Mouse (Mus musculus): Measurements from ENCODE around the gene Msl1. TPM values are rescaled to one million over a fixed set of nuclear protein-coding genes. Genes with fewer than 3 reads are reported as not detected.

Gene Msl1
- polyA plus RNA-seq, 1 experiment from 2014 or later: 21.6 TPM

- no peak for DNase-seq (ENCODE audit: low spot score)
- Histone ChIP-seq H3K4me3 (peak overlapping the region; percentile 39), H3K9me3 (no peaks in the 10 kb centered on the region), H3K4me1 (peaks cover 67% of the 10 kb centered on the region), H3K27ac (peak overlapping the region; percentile 92), H3K27me3 (ENCODE audit: insufficient read depth, poor library complexity, severe bottlenecking) (no peaks in the 10 kb centered on the region), H3K36me3 (no peaks in the 10 kb centered on the region)
- 32% methylated on average over 7 of the region's 7 CpGs for WGBS
Measured at GRCm38 (mm10) chr11:98787229-98787628, 8.1 kb upstream of the Msl1 start.

- Histone ChIP-seq H3K27me3 (ENCODE audit: insufficient read depth, poor library complexity, severe bottlenecking) (no peaks in the 10 kb centered on the region), H3K9me3 (no peaks in the 10 kb centered on the region), H3K27ac (peak overlapping the region; percentile 92), H3K4me1 (peaks cover 67% of the 10 kb centered on the region), H3K4me3 (peak overlapping the region; percentile 39; the same call in 1 of the 2 replicates), H3K36me3 (no peaks in the 10 kb centered on the region)
- 94% methylated on average over 1 of the region's 1 CpGs for WGBS
- no peak for DNase-seq (ENCODE audit: low spot score)
Measured at GRCm38 (mm10) chr11:98787691-98788090, 7.6 kb upstream of the Msl1 start.

- no peaks in the 10 kb centered on the region for H3K36me3 ChIP-seq
- H3K4me1 ChIP-seq: peaks cover 65% of the 10 kb centered on the region
- no peaks in the 10 kb centered on the region for H3K27me3 ChIP-seq (ENCODE audit: insufficient read depth, poor library complexity, severe bottlenecking)
- H3K4me3 ChIP-seq: peak overlapping the region; percentile 15; the same call in 1 of the 2 replicates
- DNase-seq (ENCODE audit: low spot score): no peak
- no peaks in the 10 kb centered on the region for H3K9me3 ChIP-seq
- H3K27ac ChIP-seq: peak overlapping the region; percentile 92
- WGBS: 87% methylated on average over 5 of the region's 5 CpGs
Measured at GRCm38 (mm10) chr11:98788139-98788538, 7.2 kb upstream of the Msl1 start.

GRCm38 (mm10) chr11:98788550-98789218, 6.6 kb upstream of the Msl1 start:
- peak overlapping the region; percentile 92 for H3K27ac ChIP-seq
- H3K36me3 ChIP-seq: no peaks in the 10 kb centered on the region
- no peaks in the 10 kb centered on the region for H3K9me3 ChIP-seq
- H3K4me3 ChIP-seq: peak overlapping the region; percentile 65
- H3K27me3 ChIP-seq (ENCODE audit: insufficient read depth, poor library complexity, severe bottlenecking): no peaks in the 10 kb centered on the region
- peaks cover 59% of the 10 kb centered on the region for H3K4me1 ChIP-seq
- peak; percentile 97 for DNase-seq (ENCODE audit: low spot score)
- WGBS: 11% methylated on average over 18 of the region's 18 CpGs

- Histone ChIP-seq H3K27me3 (ENCODE audit: insufficient read depth, poor library complexity, severe bottlenecking) (no peaks in the 10 kb centered on the region), H3K9me3 (no peaks in the 10 kb centered on the region), H3K4me3 (peak overlapping the region; percentile 65), H3K27ac (peak overlapping the region; percentile 92), H3K4me1 (peaks cover 54% of the 10 kb centered on the region), H3K36me3 (no peaks in the 10 kb centered on the region)
- 1% methylated on average over 25 of the region's 25 CpGs for WGBS
- no peak for DNase-seq (ENCODE audit: low spot score)
Measured at GRCm38 (mm10) chr11:98789219-98789807, 6.0 kb upstream of the Msl1 start.

GRCm38 (mm10) chr11:98789824-98790223, 5.5 kb upstream of the Msl1 start:
- Histone ChIP-seq H3K4me1 (peaks cover 51% of the 10 kb centered on the region), H3K27ac (peak overlapping the region; percentile 92), H3K4me3 (peak overlapping the region; percentile 65), H3K9me3 (no peaks in the 10 kb centered on the region), H3K27me3 (ENCODE audit: insufficient read depth, poor library complexity, severe bottlenecking) (no peaks in the 10 kb centered on the region), H3K36me3 (no peaks in the 10 kb centered on the region)
- WGBS: 34% methylated on average over 5 of the region's 5 CpGs
- DNase-seq (ENCODE audit: low spot score): no peak

- Histone ChIP-seq H3K27me3 (ENCODE audit: insufficient read depth, poor library complexity, severe bottlenecking) (no peaks in the 10 kb centered on the region), H3K4me3 (no peak overlapping the region), H3K4me1 (peaks cover 42% of the 10 kb centered on the region), H3K27ac (no peak overlapping the region), H3K9me3 (no peaks in the 10 kb centered on the region), H3K36me3 (no peaks in the 10 kb centered on the region)
- WGBS: 82% methylated on average over 5 of the region's 5 CpGs
- no peak for DNase-seq (ENCODE audit: low spot score)
Measured at GRCm38 (mm10) chr11:98790631-98791205, 4.6 kb upstream of the Msl1 start.

- H3K4me1 ChIP-seq: peaks cover 35% of the 10 kb centered on the region
- H3K9me3 ChIP-seq: no peaks in the 10 kb centered on the region
- no peak for DNase-seq (ENCODE audit: low spot score)
- no peak overlapping the region for H3K27ac ChIP-seq
- H3K27me3 ChIP-seq (ENCODE audit: insufficient read depth, poor library complexity, severe bottlenecking): no peaks in the 10 kb centered on the region
- H3K36me3 ChIP-seq: no peaks in the 10 kb centered on the region
- WGBS: 67% methylated on average over 1 of the region's 1 CpGs
- no peak overlapping the region for H3K4me3 ChIP-seq
Measured at GRCm38 (mm10) chr11:98791448-98791847, 3.9 kb upstream of the Msl1 start.

- no peak for DNase-seq (ENCODE audit: low spot score)
- H3K27me3 ChIP-seq (ENCODE audit: insufficient read depth, poor library complexity, severe bottlenecking): no peaks in the 10 kb centered on the region
- H3K4me3 ChIP-seq: no peak overlapping the region
- WGBS: 11% methylated on average over 4 of the region's 4 CpGs
- no peak overlapping the region for H3K27ac ChIP-seq
- H3K36me3 ChIP-seq: no peaks in the 10 kb centered on the region
- H3K9me3 ChIP-seq: no peaks in the 10 kb centered on the region
- H3K4me1 ChIP-seq: peaks cover 28% of the 10 kb centered on the region
Measured at GRCm38 (mm10) chr11:98792081-98792480, 3.2 kb upstream of the Msl1 start.

GRCm38 (mm10) chr11:98794469-98795014, 774 bp upstream of the Msl1 start:
- Histone ChIP-seq H3K9me3 (no peaks in the 10 kb centered on the region), H3K4me1 (peaks cover 31% of the 10 kb centered on the region), H3K4me3 (peak overlapping the region; percentile 89), H3K27me3 (ENCODE audit: insufficient read depth, poor library complexity, severe bottlenecking) (no peaks in the 10 kb centered on the region), H3K36me3 (peaks cover 13% of the 10 kb centered on the region), H3K27ac (peak overlapping the region; percentile 98)
- DNase-seq (ENCODE audit: low spot score): peak; percentile 88
- WGBS: under 1% methylated on average over 30 of the region's 30 CpGs

GRCm38 (mm10) chr11:98795714-98796514, 598 bp downstream of the Msl1 start:
- Histone ChIP-seq H3K27me3 (ENCODE audit: insufficient read depth, poor library complexity, severe bottlenecking) (no peaks in the 10 kb centered on the region), H3K27ac (peak overlapping the region; percentile 98), H3K4me3 (peak overlapping the region; percentile 89), H3K4me1 (peaks cover 31% of the 10 kb centered on the region), H3K36me3 (peaks cover 27% of the 10 kb centered on the region), H3K9me3 (no peaks in the 10 kb centered on the region)
- under 1% methylated on average over 63 of the region's 74 CpGs for WGBS
- DNase-seq (ENCODE audit: low spot score): no peak

- Histone ChIP-seq H3K36me3 (peaks cover 34% of the 10 kb centered on the region), H3K4me3 (peak overlapping the region; percentile 89), H3K27me3 (ENCODE audit: insufficient read depth, poor library complexity, severe bottlenecking) (no peaks in the 10 kb centered on the region), H3K4me1 (peaks cover 26% of the 10 kb centered on the region), H3K9me3 (no peaks in the 10 kb centered on the region), H3K27ac (peak overlapping the region; percentile 98)
- WGBS: 4% methylated on average over 23 of the region's 23 CpGs
- DNase-seq (ENCODE audit: low spot score): no peak
Measured at GRCm38 (mm10) chr11:98796515-98797216, 1.4 kb downstream of the Msl1 start.

Measured in heart, embryonic 10.5 days (tissue).